In genomic region chr7:30953459-30953858, GRCm38 (mm10) we compare ENCODE assay signal across 24 mouse cellular contexts. TPM values are rescaled to one million over a fixed set of nuclear protein-coding genes. Genes with fewer than 3 reads are reported as not detected.
DNase-seq lines count a peak whose midpoint lies in the region; ATAC-seq and TF ChIP-seq lines count a peak whose summit lies in the region.
"Had no signal": no experiment of that assay in that cellular context is flagged by ENCODE, and none has a peak within 500 bp of the region (broad histone marks: within the 10 kb centered on the region; RNA-seq: fewer than 3 reads in every experiment).

No protein-coding gene starts in this region.

- no peak for TF ChIP-seq POLR2A in bone marrow macrophage, adult 2 months (IDR thresholded peaks at IDR 0.05; ENCODE audit: borderline replicate concordance, low read depth, low read length)

- no peak for TF ChIP-seq CTCF in bone marrow macrophage, adult 2 months (IDR thresholded peaks at IDR 0.05; ENCODE audit: low read depth, low read length)

- intact Hi-C loops in heart, postnatal 14 days (cut with DNase I): no loop called here

- H3K4me3 ChIP-seq in bone marrow macrophage, adult 2 months (ENCODE audit: insufficient read depth, low read length): no peak overlapping the region
- H3K4me3 ChIP-seq: embryonic facial prominence, embryonic 15.5 days; forebrain, embryonic 12.5 days; heart, embryonic 13.5 days; lung, embryonic 15.5 days; midbrain, embryonic 15.5 days had no signal

- peaks cover 38% of the 10 kb centered on the region for H3K4me1 ChIP-seq in bone marrow macrophage, adult 2 months (ENCODE audit: control insufficient read depth, insufficient read depth, low read length)

- peak; percentile 47 for ATAC-seq in megakaryocyte progenitor cell, adult 5-6 weeks (replicated peaks; ENCODE audit: poor library complexity)
- ATAC-seq: inflammation-experienced regulatory T-cells, adult 6 months; midbrain, embryonic 15.5 days had no signal

- peak; percentile 97 for DNase-seq in heart, adult 11 months
- DNase-seq in heart, postnatal 14 days: no peak
- DNase-seq in lung, postnatal 36 days: peak; percentile 39
- no peak for DNase-seq in lung, postnatal 10 days
- DNase-seq in kidney, postnatal 14 days: no peak
- no peak for DNase-seq in left cerebral cortex, adult 18-20 months (ENCODE audit: low spot score in 2 of 2)
- DNase-seq: gastrocnemius, postnatal 36 days; right cerebral cortex, postnatal 4 days; thymus, adult 2 months had no signal

- H3K27ac ChIP-seq in bone marrow macrophage, adult 2 months (ENCODE audit: insufficient read depth, low read depth, low read length): peak overlapping the region; percentile 94
- H3K27ac ChIP-seq: embryonic facial prominence, embryonic 15.5 days; forebrain, embryonic 12.5 days; heart, embryonic 13.5 days; lung, embryonic 15.5 days; midbrain, embryonic 15.5 days had no signal

RNA-seq across cellular contexts. Expression of gene Usf2, which starts 3.1 kb away (rescaled TPM):
- total RNA-seq in heart, postnatal 14 days (2021): 100 to 1,000 TPM in 1 of 2 experiments, 10 to 100 TPM in 1; 90.2 to 103 TPM
- 208 and 246 TPM in 2 replicates for polyA plus RNA-seq in bone marrow macrophage, adult 2 months (2012; ENCODE audit: insufficient read depth, insufficient read length, missing spikeins)
- 92.6 and 97.4 TPM in 2 replicates for total RNA-seq in megakaryocyte progenitor cell, adult 5-6 weeks (2015)
- 137 and 162 TPM in 2 replicates for total RNA-seq in megakaryocyte progenitor cell, adult 5-6 weeks (2017)
- 100 to 1,000 TPM; 123 to 124 TPM for total RNA-seq in left cerebral cortex, adult 18-20 months (2021)

RNA-seq across cellular contexts. Expression of gene Hamp, which starts 9.6 kb away (rescaled TPM):
- total RNA-seq in heart, postnatal 14 days (2021): 10 to 100 TPM in 1 of 2 experiments, 1 to 10 TPM in 1; 5.1 to 28.3 TPM
- not detected in 2 replicates for polyA plus RNA-seq in bone marrow macrophage, adult 2 months (2012; ENCODE audit: insufficient read depth, insufficient read length, missing spikeins)
- total RNA-seq in megakaryocyte progenitor cell, adult 5-6 weeks (2015): not detected in 2 replicates
- total RNA-seq in megakaryocyte progenitor cell, adult 5-6 weeks (2017): not detected in 2 replicates
- total RNA-seq in left cerebral cortex, adult 18-20 months (2021): not detected
- total RNA-seq: gastrocnemius, postnatal 36 days; layer of hippocampus, postnatal 10 days had no signal
- polyA plus RNA-seq: C2C12; cortical plate, adult 2 months; embryonic facial prominence, embryonic 15.5 days; forebrain, embryonic 12.5 days; hindbrain, embryonic 11.5 days; inflammation-experienced regulatory T-cells, adult 6 months; kidney, embryonic 16.5 days; limb, embryonic 11.5 days; lung, embryonic 15.5 days; midbrain, embryonic 15.5 days; neural tube, embryonic 11.5 days had no signal

RNA-seq across cellular contexts. Expression of gene Lsr, which starts 19.8 kb away (rescaled TPM):
- total RNA-seq in heart, postnatal 14 days (2021): 1 to 10 TPM; 4.2 to 5.0 TPM
- 29.2 and 32.1 TPM in 2 replicates for polyA plus RNA-seq in bone marrow macrophage, adult 2 months (2012; ENCODE audit: insufficient read depth, insufficient read length, missing spikeins)
- total RNA-seq in megakaryocyte progenitor cell, adult 5-6 weeks (2015): 0.12 and 0.59 TPM in 2 replicates
- total RNA-seq in megakaryocyte progenitor cell, adult 5-6 weeks (2017): 0.33 and 0.68 TPM in 2 replicates
- total RNA-seq in left cerebral cortex, adult 18-20 months (2021): 10 to 100 TPM in 1 of 2 experiments, 1 to 10 TPM in 1; 8.2 to 10.7 TPM

RNA-seq across cellular contexts. Expression of gene Fam187b, which starts 20.1 kb away (rescaled TPM):
- under 1 TPM in 1 of 2 experiments, not detected in 1; 0.60 TPM for total RNA-seq in heart, postnatal 14 days (2021)
- 4.6 and 7.3 TPM in 2 replicates for polyA plus RNA-seq in bone marrow macrophage, adult 2 months (2012; ENCODE audit: insufficient read depth, insufficient read length, missing spikeins)
- 0.10 and 0.34 TPM in 2 replicates for total RNA-seq in megakaryocyte progenitor cell, adult 5-6 weeks (2015)
- total RNA-seq in megakaryocyte progenitor cell, adult 5-6 weeks (2017): 0.42 and 0.91 TPM in 2 replicates
- total RNA-seq in left cerebral cortex, adult 18-20 months (2021): under 1 TPM in 1 of 2 experiments, not detected in 1; 0.28 TPM
- total RNA-seq: gastrocnemius, postnatal 36 days had no signal
- polyA plus RNA-seq: C2C12 had no signal

RNA-seq across cellular contexts. Expression of gene Hamp2, which starts 29.0 kb away (rescaled TPM):
- total RNA-seq in heart, postnatal 14 days (2021): 1 to 10 TPM; 1.9 to 5.4 TPM
- polyA plus RNA-seq in bone marrow macrophage, adult 2 months (2012; ENCODE audit: insufficient read depth, insufficient read length, missing spikeins): not detected in 2 replicates
- not detected in 2 replicates for total RNA-seq in megakaryocyte progenitor cell, adult 5-6 weeks (2015)
- total RNA-seq in megakaryocyte progenitor cell, adult 5-6 weeks (2017): not detected in 2 replicates
- not detected for total RNA-seq in left cerebral cortex, adult 18-20 months (2021)
- total RNA-seq: gastrocnemius, postnatal 36 days; layer of hippocampus, postnatal 10 days had no signal
- polyA plus RNA-seq: C2C12; cortical plate, adult 2 months; embryonic facial prominence, embryonic 15.5 days; forebrain, embryonic 12.5 days; heart, embryonic 13.5 days; hindbrain, embryonic 11.5 days; inflammation-experienced regulatory T-cells, adult 6 months; kidney, embryonic 16.5 days; limb, embryonic 11.5 days; lung, embryonic 15.5 days; midbrain, embryonic 15.5 days; neural tube, embryonic 11.5 days had no signal

Comparison
In these comparisons a context has a peak if more than half of its experiments do, and no peak if none do; other contexts are left out.
1. DNase-seq: peak in heart, adult 11 months (single experiment) and lung, postnatal 36 days (single experiment); none in heart, postnatal 14 days (0 of 2), lung, postnatal 10 days (single experiment), kidney, postnatal 14 days (single experiment) and left cerebral cortex, adult 18-20 months (0 of 2).
2. RNA of gene Hamp, which starts 9.6 kb away (total RNA-seq): 5.1 to 28.3 TPM in heart, postnatal 14 days; not detected in megakaryocyte progenitor cell, adult 5-6 weeks and not detected in left cerebral cortex, adult 18-20 months; every median in the first group is over 4 times any median in the second.